ENCODE assay signal across 16 mouse cellular contexts in the genomic region with DNA sequence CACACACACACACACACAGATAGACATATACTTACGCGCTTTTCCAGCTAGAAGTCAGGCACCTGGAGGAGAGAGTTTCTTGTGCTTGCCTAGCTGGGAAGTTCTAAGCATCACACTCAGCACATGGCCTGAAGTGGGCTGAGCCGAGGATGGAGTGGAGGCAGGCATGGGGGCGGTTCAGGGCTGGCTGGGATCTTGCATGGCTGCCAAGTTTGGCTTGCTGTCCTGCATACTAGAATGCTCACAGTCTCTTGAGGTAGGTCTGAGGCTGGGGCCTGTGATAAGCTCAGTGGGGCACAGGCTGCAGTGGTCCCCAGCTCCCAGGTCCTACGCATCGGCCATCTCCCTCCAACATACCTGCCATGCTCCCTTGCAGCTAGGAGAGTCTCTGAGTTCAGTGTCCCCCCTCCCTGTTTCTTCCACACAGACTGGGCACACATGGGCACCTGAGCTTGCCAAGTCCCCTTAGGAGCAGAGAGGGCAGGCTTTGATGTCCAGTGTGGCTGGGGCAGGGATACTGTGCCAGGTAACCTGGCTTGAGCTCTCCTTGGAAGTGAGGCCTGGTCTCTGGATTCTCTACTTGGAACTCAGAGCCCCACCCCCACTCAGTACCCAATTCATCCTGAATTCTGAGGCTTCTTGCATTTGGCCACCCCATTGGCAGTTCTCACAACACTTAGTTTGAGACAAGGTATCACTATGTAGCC. TPM values are rescaled to one million over a fixed set of nuclear protein-coding genes. Genes with fewer than 3 reads are reported as not detected.
DNase-seq lines count a peak whose midpoint lies in the region; ATAC-seq and TF ChIP-seq lines count a peak whose summit lies in the region.
"Had no signal": no experiment of that assay in that cellular context is flagged by ENCODE, and none has a peak within 500 bp of the region (broad histone marks: within the 10 kb centered on the region; RNA-seq: fewer than 3 reads in every experiment).

No protein-coding gene starts in this region.

- 74% methylated on average over 6 of the region's 6 CpGs for WGBS in hindbrain, postnatal 0 days
- 86% methylated on average over 6 of the region's 6 CpGs for WGBS in hindbrain, embryonic 11.5 days
- 43% methylated on average over 6 of the region's 6 CpGs for WGBS in cerebellum, adult 2 months
- WGBS in embryonic facial prominence, embryonic 10.5 days, result 87% methylated on average over 6 of the region's 6 CpGs

- no peaks in the 10 kb centered on the region for H3K27me3 ChIP-seq in hindbrain, postnatal 0 days (ENCODE audit: insufficient read depth, low read length)
- no peaks in the 10 kb centered on the region for H3K27me3 ChIP-seq in hindbrain, embryonic 11.5 days (ENCODE audit: control insufficient read depth, insufficient read depth, low read length)
- H3K27me3 ChIP-seq in cerebellum, adult 2 months (ENCODE audit: control insufficient read depth, insufficient read depth, low read length), result no peaks in the 10 kb centered on the region
- no peaks in the 10 kb centered on the region for H3K27me3 ChIP-seq in embryonic facial prominence, embryonic 10.5 days (replicated peaks; ENCODE audit: low read depth, poor library complexity, severe bottlenecking)
- H3K27me3 ChIP-seq: liver, embryonic 13.5 days had no signal

- H3K9ac ChIP-seq in hindbrain, postnatal 0 days (replicated peaks; ENCODE audit: low read length), result no peak overlapping the region
- no peak overlapping the region for H3K9ac ChIP-seq in hindbrain, embryonic 11.5 days (ENCODE audit: low read depth, low read length)
- H3K9ac ChIP-seq: liver, embryonic 13.5 days had no signal

- H3K4me3 ChIP-seq in hindbrain, postnatal 0 days (ENCODE audit: low read length), result no peak overlapping the region
- H3K4me3 ChIP-seq in hindbrain, embryonic 11.5 days (ENCODE audit: low read depth, low read length), result no peak overlapping the region
- no peak overlapping the region for H3K4me3 ChIP-seq in cerebellum, adult 2 months (replicated peaks; ENCODE audit: insufficient read depth, low read depth, low read length)
- no peak overlapping the region for H3K4me3 ChIP-seq in left cerebral cortex, adult 2 months
- H3K4me3 ChIP-seq in embryonic facial prominence, embryonic 10.5 days, result no peak overlapping the region
- H3K4me3 ChIP-seq: liver, embryonic 13.5 days had no signal

- no peaks in the 10 kb centered on the region for H3K4me1 ChIP-seq in hindbrain, postnatal 0 days (ENCODE audit: insufficient read depth, low read length)
- H3K4me1 ChIP-seq in hindbrain, embryonic 11.5 days (replicated peaks; ENCODE audit: control insufficient read depth, insufficient read depth, low read length), result no peaks in the 10 kb centered on the region
- peaks cover 40% of the 10 kb centered on the region for H3K4me1 ChIP-seq in cerebellum, adult 2 months (ENCODE audit: control insufficient read depth, insufficient read depth, low read length)
- H3K4me1 ChIP-seq in embryonic facial prominence, embryonic 10.5 days, result 0 out of 2 replicates have a peak, but pooled peaks cover 7% of the 10 kb centered on the region
- H3K4me1 ChIP-seq: liver, embryonic 13.5 days had no signal

- TF ChIP-seq CTCF in hindbrain, postnatal 0 days (IDR thresholded peaks at IDR 0.05; ENCODE audit: low read depth), result no peak
- no peak for TF ChIP-seq CTCF in cerebellum, adult 2 months (IDR thresholded peaks at IDR 0.05; ENCODE audit: borderline replicate concordance, insufficient read depth, low read depth, low read length)
- TF ChIP-seq CTCF in left cerebral cortex, adult 2 months (IDR thresholded peaks at IDR 0.05), result no peak

- no peak overlapping the region for H3K4me2 ChIP-seq in hindbrain, postnatal 0 days (ENCODE audit: low read depth, low read length)
- no peak overlapping the region for H3K4me2 ChIP-seq in hindbrain, embryonic 11.5 days (replicated peaks; ENCODE audit: low read depth, low read length)
- H3K4me2 ChIP-seq: liver, embryonic 13.5 days had no signal

- intact Hi-C loops in left cerebral cortex, adult 2 months (cut with DNase I), result loop anchor here (5.0 kb wide), 1 partner anchor 36 kb away; no protein-coding TSS in a partner anchor

- H3K9me3 ChIP-seq in hindbrain, postnatal 0 days (ENCODE audit: low read length), result no peaks in the 10 kb centered on the region
- no peaks in the 10 kb centered on the region for H3K9me3 ChIP-seq in hindbrain, embryonic 11.5 days (ENCODE audit: control insufficient read depth, low read length)
- no peaks in the 10 kb centered on the region for H3K9me3 ChIP-seq in embryonic facial prominence, embryonic 10.5 days
- H3K9me3 ChIP-seq: liver, embryonic 13.5 days had no signal

- no peaks in the 10 kb centered on the region for H3K36me3 ChIP-seq in hindbrain, postnatal 0 days (ENCODE audit: insufficient read depth, low read length)
- H3K36me3 ChIP-seq in hindbrain, embryonic 11.5 days (ENCODE audit: control insufficient read depth, insufficient read depth, low read length), result no peaks in the 10 kb centered on the region
- no peaks in the 10 kb centered on the region for H3K36me3 ChIP-seq in embryonic facial prominence, embryonic 10.5 days (replicated peaks)
- H3K36me3 ChIP-seq: liver, embryonic 13.5 days had no signal

- ATAC-seq in hindbrain, postnatal 0 days, result peak; percentile 53; the same call in 1 of the 2 replicates
- no peak for ATAC-seq in hindbrain, embryonic 11.5 days (ENCODE audit: low FRiP score)
- no peak for ATAC-seq in granulocyte monocyte progenitor cell, adult 5-6 weeks (replicated peaks; ENCODE audit: poor library complexity, severe bottlenecking)
- ATAC-seq: activated CD4-positive, CD25-positive, alpha-beta regulatory T cell, adult 4 months; CD4-positive, CD25-positive, alpha-beta regulatory T cell, adult 4 months; forebrain, embryonic 14.5 days; inflammation-experienced regulatory T-cells, adult 6 months; midbrain, embryonic 16.5 days had no signal

- DNase-seq in hindbrain, postnatal 0 days (ENCODE audit: low spot score), result no peak
- no peak for DNase-seq in hindbrain, embryonic 11.5 days (ENCODE audit: low spot score)
- peak; percentile 84 to 91 for DNase-seq in cerebellum, adult 2 months
- peak; percentile 61 to 86 for DNase-seq in left cerebral cortex, adult 2 months (ENCODE audit: extremely low spot score in 1 of 2, low spot score in 2 of 2)
- peak; percentile 53 for DNase-seq in right cerebral cortex, postnatal 4 days
- no peak for DNase-seq in embryonic facial prominence, embryonic 10.5 days (ENCODE audit: low spot score)
- DNase-seq: heart, adult 11 months; liver, embryonic 13.5 days; thymus, adult 18-20 months had no signal

- no peak for TF ChIP-seq POLR2A in cerebellum, adult 2 months (IDR thresholded peaks at IDR 0.05; ENCODE audit: borderline replicate concordance, insufficient read depth, low read length)

- no peak overlapping the region for H3K27ac ChIP-seq in hindbrain, postnatal 0 days
- H3K27ac ChIP-seq in hindbrain, embryonic 11.5 days (ENCODE audit: low read depth, low read length), result no peak overlapping the region
- no peak overlapping the region for H3K27ac ChIP-seq in cerebellum, adult 2 months (ENCODE audit: insufficient read depth, low read length)
- H3K27ac ChIP-seq in left cerebral cortex, adult 2 months, result no peak overlapping the region
- no peak overlapping the region for H3K27ac ChIP-seq in embryonic facial prominence, embryonic 10.5 days (replicated peaks)
- H3K27ac ChIP-seq: kidney, postnatal 0 days; liver, embryonic 13.5 days had no signal

RNA-seq across cellular contexts. Expression of gene Lemd2, which starts 43.6 kb away (rescaled TPM):
- 100 and 112 TPM in 2 replicates for total RNA-seq in hindbrain, postnatal 0 days (2014; rRNA removed)
- polyA plus RNA-seq in hindbrain, postnatal 0 days (2015; fragmentation: Nextera tagmentation; extraction: Ambion mirVana), result 17.5 and 18.4 TPM in 2 replicates
- polyA plus RNA-seq in hindbrain, embryonic 11.5 days (2014; fragmentation: Nextera tagmentation; extraction: Ambion mirVana), result 12.4 and 16.5 TPM in 2 replicates
- polyA plus RNA-seq in cerebellum, adult 2 months (2012; rRNA removed), result 76.4 and 76.5 TPM in 2 replicates
- 10 to 100 TPM; 45.3 to 45.7 TPM for total RNA-seq in left cerebral cortex, adult 2 months (2021)
- total RNA-seq in granulocyte monocyte progenitor cell, adult 5-6 weeks (2014; fragmentation: Nextera tagmentation), result 36.5 and 36.9 TPM in 2 replicates
- total RNA-seq in granulocyte monocyte progenitor cell, adult 5-6 weeks (2017), result 23.5 and 29.7 TPM in 2 replicates
- 18.8 and 20.0 TPM in 2 replicates for polyA plus RNA-seq in embryonic facial prominence, embryonic 10.5 days (2016; fragmentation: Nextera tagmentation; extraction: Ambion mirVana)

Comparison
In these comparisons a context has a peak if more than half of its experiments do, and no peak if none do; other contexts are left out.
1. DNase-seq: peak in cerebellum, adult 2 months (2 of 2), left cerebral cortex, adult 2 months (2 of 2) and right cerebral cortex, postnatal 4 days (single experiment); none in hindbrain, postnatal 0 days (single experiment), hindbrain, embryonic 11.5 days (single experiment) and embryonic facial prominence, embryonic 10.5 days (single experiment).